8 mouse cellular contexts compared by ENCODE assay signal in the genomic region with DNA sequence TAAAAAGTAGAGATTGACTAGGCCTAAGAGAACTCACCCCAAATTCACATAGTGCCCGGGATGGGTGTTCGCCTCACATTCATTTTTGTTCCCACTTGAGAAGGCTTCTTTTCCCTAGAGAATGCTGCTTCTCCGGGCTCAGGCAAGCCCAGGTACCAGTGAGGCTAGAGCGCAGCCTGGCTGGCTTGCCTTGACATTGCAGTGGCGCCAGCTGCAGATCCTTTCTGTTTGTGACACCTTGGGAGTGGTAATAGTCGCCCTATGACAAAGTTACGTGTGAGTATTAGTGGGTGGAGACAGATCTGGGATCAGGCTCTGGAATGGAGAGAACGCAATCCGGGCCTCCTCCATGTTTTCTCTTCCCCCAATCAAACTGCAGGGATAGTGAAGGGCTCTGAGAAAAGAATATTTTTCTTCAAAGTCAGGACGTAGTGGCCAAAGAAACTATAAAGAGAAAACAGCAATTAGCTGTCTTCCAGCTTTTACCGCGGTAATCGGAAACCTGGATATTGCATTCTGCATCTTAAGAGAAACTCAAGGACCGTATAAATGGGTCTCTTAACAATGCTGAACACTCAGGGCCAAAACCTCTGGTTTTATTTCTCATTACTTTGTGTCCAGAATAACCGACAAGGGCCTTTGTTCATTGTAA. TPM values are rescaled to one million over a fixed set of nuclear protein-coding genes. Genes with fewer than 3 reads are reported as not detected.
DNase-seq lines count a peak whose midpoint lies in the region; ATAC-seq and TF ChIP-seq lines count a peak whose summit lies in the region.

Gene Zfp219, minus strand, starts transcription at position 248 of the 652 bp plus-strand sequence.

- ATAC-seq in cerebellum, adult (ENCODE audit: insufficient number of reproducible peaks, low FRiP score, low TSS enrichment) = peak; percentile 11
- ATAC-seq in hindbrain, postnatal 0 days = peak; percentile 65

- peaks cover 9% of the 10 kb centered on the region; the same call in 1 of the 2 replicates for H3K79me2 ChIP-seq in macrophage (ENCODE audit: inconsistent target)

- peak within 1 kb of the TSS; percentile 73 for H3K4me2 ChIP-seq in hindbrain, postnatal 0 days (ENCODE audit: low read depth, low read length)

- no peaks in the 10 kb centered on the region for H3K36me3 ChIP-seq in hindbrain, postnatal 0 days (ENCODE audit: insufficient read depth, low read length)
- no peaks in the 10 kb centered on the region for H3K36me3 ChIP-seq in macrophage (ENCODE audit: inconsistent target)

- H3K4me3 ChIP-seq in cortical plate, adult 2 months (ENCODE audit: insufficient read depth, low read length) = peak within 1 kb of the TSS; percentile 69
- peak within 1 kb of the TSS; percentile 65 for H3K4me3 ChIP-seq in hindbrain, postnatal 0 days (ENCODE audit: low read length)
- H3K4me3 ChIP-seq in macrophage (ENCODE audit: inconsistent target) = peak within 1 kb of the TSS; percentile 54

- WGBS in hindbrain, postnatal 0 days = 6% methylated on average over 15 of the region's 15 CpGs
- WGBS in macrophage (ENCODE audit: missing documents) = 17% methylated on average over 15 of the region's 15 CpGs

- TF ChIP-seq POLR2A in cortical plate, adult 2 months (IDR thresholded peaks at IDR 0.05; ENCODE audit: extremely low read depth, insufficient read depth, low read length) = peak; percentile 76

- peaks cover 2% of the 10 kb centered on the region; the same call in 1 of the 2 replicates for H3K4me1 ChIP-seq in cortical plate, adult 2 months (ENCODE audit: control insufficient read depth, insufficient read depth, low read length)
- peaks cover 29% of the 10 kb centered on the region for H3K4me1 ChIP-seq in hindbrain, postnatal 0 days (ENCODE audit: insufficient read depth, low read length)

- no peak for DNase-seq in cerebellum, adult 11 months
- peak; percentile 52 for DNase-seq in gastrocnemius, postnatal 10 days
- peak; percentile 89 for DNase-seq in hindbrain, postnatal 0 days (ENCODE audit: low spot score)
- peak; percentile 69 to 76 for DNase-seq in left cerebral cortex, adult 8-10 months (ENCODE audit: low spot score in 2 of 2)
- DNase-seq in right cerebral cortex, postnatal 4 days = peak; percentile 51

- peak within 1 kb of the TSS; percentile 95 for H3K27ac ChIP-seq in cortical plate, adult 2 months (ENCODE audit: insufficient read depth, low read length)
- peak within 1 kb of the TSS; percentile 99 for H3K27ac ChIP-seq in hindbrain, postnatal 0 days
- H3K27ac ChIP-seq in macrophage = peak within 1 kb of the TSS; percentile 78

- peak within 1 kb of the TSS; percentile 96 for H3K9ac ChIP-seq in hindbrain, postnatal 0 days (replicated peaks; ENCODE audit: low read length)

- no peaks in the 10 kb centered on the region for H3K9me3 ChIP-seq in hindbrain, postnatal 0 days (ENCODE audit: low read length)

- peak; percentile 50 for TF ChIP-seq CTCF in cortical plate, adult 2 months (IDR thresholded peaks at IDR 0.05; ENCODE audit: extremely low read depth, insufficient read depth, low read length)
- TF ChIP-seq CTCF in hindbrain, postnatal 0 days (IDR thresholded peaks at IDR 0.05; ENCODE audit: low read depth) = peak; percentile 79

- no peaks in the 10 kb centered on the region for H3K27me3 ChIP-seq in hindbrain, postnatal 0 days (ENCODE audit: insufficient read depth, low read length)

RNA-seq across cellular contexts. Expression of gene Zfp219, which starts in this region (rescaled TPM):
- polyA plus RNA-seq in cortical plate, adult 2 months (2012; rRNA removed) = 51.3 and 54.3 TPM in 2 replicates
- 10 to 100 TPM; 17.6 to 23.1 TPM for total RNA-seq in gastrocnemius, postnatal 10 days (2021)
- total RNA-seq in hindbrain, postnatal 0 days (2014; rRNA removed) = 91.7 and 98.7 TPM in 2 replicates
- 25.8 and 31.0 TPM in 2 replicates for polyA plus RNA-seq in hindbrain, postnatal 0 days (2015; fragmentation: Nextera tagmentation; extraction: Ambion mirVana)
- total RNA-seq in left cerebral cortex, adult 8-10 months (2022) = 10 to 100 TPM; 35.8 to 44.1 (median 42.2) TPM
- total RNA-seq in macrophage (2018; cell fraction: chromatin; rRNA removed) = 10 to 100 TPM; 13.7 to 81.5 (median 44.3) TPM
- 10 to 100 TPM in 21 of 26 experiments, 1 to 10 TPM in 5; 7.1 to 23.2 (median 13.8) TPM for total RNA-seq in macrophage (2018; cell fraction: cytosol; rRNA removed)
- 10 to 100 TPM; 12.5 to 75.1 (median 35.6) TPM for total RNA-seq in macrophage (2018; cell fraction: nucleus; rRNA removed)
- 7.2 to 19.5 TPM (median 12.3 TPM) in 3 replicates for polyA plus RNA-seq in macrophage (2018)
